Mouse (Mus musculus): ENCODE results near the gene Rnf17.

DNA sequence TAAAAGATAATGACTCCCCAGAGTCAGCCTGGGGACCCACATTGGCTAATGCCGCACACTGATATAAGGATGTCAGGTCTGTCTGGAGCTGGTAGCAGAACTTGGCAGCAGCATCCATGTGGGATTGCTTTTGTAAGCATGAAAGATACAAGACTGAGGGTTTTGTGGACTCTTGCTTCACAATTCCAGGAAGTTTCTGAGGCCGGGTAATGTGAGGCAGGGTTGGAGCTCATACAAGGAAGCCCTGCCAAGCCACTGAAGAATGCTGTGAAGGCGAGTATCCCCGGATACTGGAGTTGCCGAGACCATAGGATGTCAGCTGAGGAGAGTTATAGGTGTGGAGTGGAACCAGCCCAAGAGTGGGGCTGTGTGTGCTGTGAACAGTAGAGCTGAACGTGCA, 43.2 kb upstream of the Rnf17 start:
- TF ChIP-seq NANOG (IDR thresholded peaks at IDR 0.05; ENCODE audit: borderline replicate concordance, low read length) (no peak), CTCF (conservative IDR thresholded peaks at IDR 0.05; ENCODE audit: low read length) (no peak)

All from E14TG2a.4 (cell line).